Mouse (Mus musculus) liver, embryonic 14.5 days (tissue): ENCODE results near the gene Cfdp1. TPM values are rescaled to one million over a fixed set of nuclear protein-coding genes. Genes with fewer than 3 reads are reported as not detected.

Source experiments
- ATAC-seq: fragments of 200-750 bp; cut with Nextera tagmentation; 2 replicates; pipeline ENCODE4 v1.8.0; 2017; ENCODE audit warnings: moderate number of reproducible peaks, mild to moderate bottlenecking, moderate library complexity; ENCODE audit not compliant: insufficient read depth
- DNase-seq, 3 experiments: peaks; one replicate each; pipeline ENCODE4 v3.0.0-alpha.2; 2012 to 2013; ENCODE audit warnings: low read depth in 3 of 3, low spot score in 3 of 3
- H3K27ac ChIP-seq: fragments of 300-500 bp; sonication (generic); 2 replicates; pipeline ENCODE4 v1.5.1; 2014; ENCODE audit warnings: moderate library complexity, mild to moderate bottlenecking, control low read depth, inconsistent platforms
- H3K27me3 ChIP-seq: fragments of 300-500 bp; sonication (generic); 2 replicates; pipeline ENCODE4 v1.6.1; 2014; ENCODE audit warnings: mild to moderate bottlenecking, low read length, moderate library complexity; ENCODE audit not compliant: control insufficient read depth, insufficient read depth
- H3K36me3 ChIP-seq: fragments of 300-500 bp; sonication (generic); replicated peaks from 2 replicates; pipeline ENCODE4 v1.6.1; 2014; ENCODE audit warnings: low read depth; ENCODE audit not compliant: control insufficient read depth, insufficient read depth
- H3K4me1 ChIP-seq, 2 experiments: fragments of 200-500 bp in 1 of 2; fragments of 300-500 bp in 1 of 2; sonication (generic) in 1 of 2; replicated peaks; 2 replicates each; pipeline ENCODE4 v1.6.1; 2012 to 2014; ENCODE audit warnings: antibody characterized with exemption in 1 of 2, inconsistent platforms in 1 of 2, low read length in 1 of 2; ENCODE audit not compliant: control insufficient read depth in 2 of 2, insufficient read depth in 2 of 2
- H3K4me2 ChIP-seq: fragments of 300-500 bp; sonication (generic); 2 replicates; pipeline ENCODE4 v1.6.1; 2014; ENCODE audit warnings: low read depth, mild to moderate bottlenecking, control low read depth, moderate library complexity
- H3K4me3 ChIP-seq, 2 experiments: fragments of 200-500 bp in 1 of 2; fragments of 300-500 bp in 1 of 2; sonication (generic) in 1 of 2; 2 replicates each; pipeline ENCODE4 v1.5.1; 2012 to 2014; ENCODE audit warnings: low read depth in 2 of 2, low read length in 2 of 2, mild to moderate bottlenecking in 2 of 2, control low read depth in 1 of 2, inconsistent platforms in 1 of 2, moderate library complexity in 1 of 2; ENCODE audit not compliant: insufficient read depth in 1 of 2
- H3K9ac ChIP-seq: fragments of 300-500 bp; sonication (generic); replicated peaks from 2 replicates; pipeline ENCODE4 v1.6.1; 2014; ENCODE audit warnings: mild to moderate bottlenecking, control low read depth, moderate library complexity
- H3K9me3 ChIP-seq: fragments of 300-500 bp; sonication (generic); 2 replicates; pipeline ENCODE4 v1.6.1; 2016; ENCODE audit warnings: low read length, mixed read lengths; ENCODE audit not compliant: control insufficient read depth
- CTCF ChIP-seq: IDR thresholded peaks from 2 replicates; pipeline ENCODE4 v1.5.1; 2016; ENCODE audit warnings: antibody characterized with exemption, low read depth, control low read depth
- EP300 ChIP-seq: IDR thresholded peaks from 2 replicates; pipeline ENCODE4 v1.6.1; 2016; ENCODE audit warnings: antibody characterized with exemption, low read depth
- WGBS: fragments of 180-500 bp; shearing (Covaris S2); extraction: QIAGEN DNeasy Blood & Tissue Kit; methylation state at CpG from one replicate; pipeline ENCODE4 v1.1.7; 2014; ENCODE audit not compliant: insufficient replicate concordance; 5-methylcytosine and 5-hydroxymethylcytosine counted together
- polyA plus RNA-seq, 2 experiments: library from polyadenylated mRNA; depleted of rRNA in 1 of 2; stranded (reverse) in 1 of 2; unstranded in 1 of 2; fragments of >200 nt; fragmentation: Nextera tagmentation in 1 of 2; extraction: Ambion mirVana in 1 of 2; gene quantifications; 2 replicates each; pipeline versions ENCODE4 v1.2.1 to v1.2.3; 2012 to 2014

Gene Cfdp1
- polyA plus RNA-seq, 2 experiments, result 46.8 to 82.8 TPM

- no peak for ATAC-seq
- peaks cover 9% of the 10 kb centered on the region for H3K36me3 ChIP-seq
- 76% methylated on average over 5 of the region's 5 CpGs for WGBS
Measured at GRCm38 (mm10) chr8:111824334-111824733, 29.8 kb downstream of the Cfdp1 start.

GRCm38 (mm10) chr8:111821199-111821598 lies 32.9 kb downstream of the Cfdp1 start:
- ATAC-seq (no peak), DNase-seq (peak in 1 of 3 experiments; percentile 10)
- H3K27ac ChIP-seq, result no peak overlapping the region

More at GRCm38 (mm10) chr8:111824334-111824733, 29.8 kb downstream of the Cfdp1 start:
- H3K4me2 ChIP-seq, result no peak overlapping the region
- no peak overlapping the region for H3K4me3 ChIP-seq
- H3K9ac ChIP-seq, result no peak overlapping the region
- H3K27ac ChIP-seq, result no peak overlapping the region
- no peaks in the 10 kb centered on the region for H3K27me3 ChIP-seq
- no peaks in the 10 kb centered on the region for H3K4me1 ChIP-seq
- no peak for DNase-seq
- TF ChIP-seq EP300, result no peak
- peak; percentile 53 for TF ChIP-seq CTCF
- H3K9me3 ChIP-seq, result no peaks in the 10 kb centered on the region

GRCm38 (mm10) chr8:111820691-111821090 lies 33.4 kb downstream of the Cfdp1 start:
- H3K27me3 ChIP-seq, result no peaks in the 10 kb centered on the region
- ATAC-seq (no peak), DNase-seq (no peak)
- H3K4me1 ChIP-seq, result peaks cover 0 to 2% of the 10 kb centered on the region in 2 experiments; a peak in 1 of 4 replicates
- no peak overlapping the region for H3K4me3 ChIP-seq
- no peak overlapping the region for H3K9ac ChIP-seq
- H3K27ac ChIP-seq, result no peak overlapping the region
- TF ChIP-seq EP300 (no peak), CTCF (no peak)
- peaks cover 9% of the 10 kb centered on the region for H3K36me3 ChIP-seq
- no peaks in the 10 kb centered on the region for H3K9me3 ChIP-seq
- H3K4me2 ChIP-seq, result no peak overlapping the region
- 63% methylated on average over 4 of the region's 4 CpGs for WGBS

More at GRCm38 (mm10) chr8:111821199-111821598, 32.9 kb downstream of the Cfdp1 start:
- Histone ChIP-seq H3K4me1 (peaks cover 0 to 2% of the 10 kb centered on the region in 2 experiments; a peak in 1 of 4 replicates), H3K9ac (no peak overlapping the region), H3K4me2 (no peak overlapping the region), H3K9me3 (no peaks in the 10 kb centered on the region), H3K36me3 (peaks cover 9% of the 10 kb centered on the region), H3K4me3 (no peak overlapping the region), H3K27me3 (no peaks in the 10 kb centered on the region)
- TF ChIP-seq EP300 (no peak), CTCF (no peak)
- WGBS, result 25% methylated on average over 10 of the region's 10 CpGs

GRCm38 (mm10) chr8:111820018-111820417 lies 34.1 kb downstream of the Cfdp1 start:
- DNase-seq (no peak), ATAC-seq (no peak)
- peaks cover 0 to 2% of the 10 kb centered on the region in 2 experiments; a peak in 1 of 4 replicates for H3K4me1 ChIP-seq
- TF ChIP-seq CTCF, result no peak
- no peak for TF ChIP-seq EP300
- 60% methylated on average over 12 of the region's 12 CpGs for WGBS
- H3K9me3 ChIP-seq, result no peaks in the 10 kb centered on the region
- no peak overlapping the region for H3K4me3 ChIP-seq
- no peak overlapping the region for H3K27ac ChIP-seq
- H3K9ac ChIP-seq, result no peak overlapping the region
- H3K27me3 ChIP-seq, result no peaks in the 10 kb centered on the region
- peaks cover 9% of the 10 kb centered on the region for H3K36me3 ChIP-seq
- H3K4me2 ChIP-seq, result no peak overlapping the region

GRCm38 (mm10) chr8:111818556-111818955 lies 35.5 kb downstream of the Cfdp1 start:
- Histone ChIP-seq H3K9me3 (no peaks in the 10 kb centered on the region), H3K27ac (no peak overlapping the region), H3K4me2 (no peak overlapping the region), H3K9ac (no peak overlapping the region), H3K4me1 (peaks cover 0 to 2% of the 10 kb centered on the region in 2 experiments; a peak in 1 of 4 replicates), H3K27me3 (no peaks in the 10 kb centered on the region), H3K4me3 (no peak overlapping the region), H3K36me3 (peaks cover 3% of the 10 kb centered on the region; the same call in 1 of the 2 replicates)
- no peak for TF ChIP-seq EP300
- no peak for TF ChIP-seq CTCF
- ATAC-seq, result no peak
- no peak for DNase-seq
- WGBS, result 79% methylated on average over 3 of the region's 3 CpGs
